Mouse (Mus musculus) thymus, adult 18-20 months (tissue): ENCODE measurements around the gene Tenm3.

Experiments used
- DNase-seq, 2 experiments: peaks; one replicate each; pipeline ENCODE4 v3.0.0; 2022; ENCODE audit warnings: mixed read lengths in 2 of 2

Gene Tenm3

GRCm38 (mm10) chr8:48740147-48740881 is 103.4 kb downstream of the Tenm3 start:
- DNase-seq = no peak

GRCm38 (mm10) chr8:48733731-48734130 is 110.0 kb downstream of the Tenm3 start:
- no peak for DNase-seq

DNA sequence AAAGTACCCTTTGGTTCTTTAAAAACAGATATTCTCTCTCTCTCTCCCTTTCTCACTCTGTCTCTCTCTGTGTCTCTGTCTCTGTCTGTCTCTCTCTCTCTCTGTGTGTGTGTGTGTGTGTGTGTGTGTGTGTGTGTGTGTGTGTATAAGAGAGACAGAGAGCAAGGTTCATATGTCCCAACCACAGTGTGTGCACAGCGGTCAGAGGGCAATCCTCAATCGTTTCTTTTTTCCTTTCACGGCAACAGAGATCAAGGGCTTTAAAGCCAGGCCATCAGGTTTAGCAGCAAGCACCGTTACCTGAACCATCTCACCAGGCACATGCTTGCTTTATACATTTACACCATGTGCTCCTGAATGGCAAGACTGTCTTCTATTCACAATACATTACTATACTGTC is 110.7 kb downstream of the Tenm3 start:
- DNase-seq = no peak

DNA sequence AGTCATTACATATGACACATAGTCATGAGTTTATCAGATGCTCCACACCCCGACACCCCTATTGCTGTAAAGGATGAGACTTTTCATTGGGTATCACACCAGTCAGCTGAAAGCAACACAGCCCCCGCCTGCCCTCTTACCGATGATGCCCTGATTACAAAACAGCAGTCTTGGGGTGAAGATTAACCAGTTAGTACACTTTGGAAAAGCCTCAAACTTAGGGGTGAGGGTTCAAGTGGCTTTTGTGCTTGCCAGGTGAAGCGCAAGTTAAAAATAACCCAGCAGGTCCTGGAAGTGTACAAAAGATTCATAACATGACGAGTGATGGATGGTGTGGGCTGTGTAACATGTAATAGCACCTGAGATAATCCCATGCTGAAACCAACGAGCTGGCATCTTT is 113.0 kb downstream of the Tenm3 start:
- DNase-seq = no peak

DNA sequence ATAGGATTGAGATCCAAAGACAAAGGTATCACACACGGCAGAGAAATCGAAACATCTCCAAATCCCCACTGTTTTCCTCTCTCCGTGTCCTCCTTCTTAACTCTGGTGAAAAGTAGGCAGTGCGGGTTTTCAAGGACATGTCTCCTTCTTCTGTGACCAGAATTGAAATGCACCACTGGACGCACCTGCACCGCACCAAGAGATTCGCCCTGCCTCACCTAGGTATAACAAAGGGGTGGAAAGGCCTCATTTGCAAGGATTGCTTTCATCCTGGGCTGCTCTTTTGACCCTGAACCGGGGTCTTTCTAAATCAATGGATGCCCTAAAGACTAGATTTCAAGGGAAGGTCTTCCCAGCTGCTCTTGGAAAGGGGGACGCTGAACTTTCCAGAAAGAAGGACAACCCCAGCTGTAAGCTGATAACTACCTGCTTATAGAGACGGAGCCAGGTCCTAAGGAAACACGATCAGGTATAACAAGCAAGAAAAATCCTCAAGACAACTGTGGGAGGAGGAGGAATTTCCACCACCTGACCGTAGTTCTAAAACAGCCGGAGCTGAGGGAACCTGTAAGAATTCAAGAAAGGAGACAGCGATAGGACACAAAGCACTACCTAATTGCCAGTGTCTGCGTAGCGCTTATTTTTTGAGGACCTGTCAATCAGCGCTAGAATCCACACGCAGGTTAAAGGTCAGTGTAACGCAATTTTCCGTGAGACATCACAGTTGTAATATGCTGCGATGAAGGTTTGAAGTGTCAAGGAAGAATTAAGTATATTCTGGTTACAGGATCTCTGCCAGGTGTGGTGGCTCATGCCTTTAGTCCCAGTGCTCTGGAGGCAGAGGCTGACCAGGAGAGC is 114.7 kb downstream of the Tenm3 start:
- DNase-seq = no peak

DNA sequence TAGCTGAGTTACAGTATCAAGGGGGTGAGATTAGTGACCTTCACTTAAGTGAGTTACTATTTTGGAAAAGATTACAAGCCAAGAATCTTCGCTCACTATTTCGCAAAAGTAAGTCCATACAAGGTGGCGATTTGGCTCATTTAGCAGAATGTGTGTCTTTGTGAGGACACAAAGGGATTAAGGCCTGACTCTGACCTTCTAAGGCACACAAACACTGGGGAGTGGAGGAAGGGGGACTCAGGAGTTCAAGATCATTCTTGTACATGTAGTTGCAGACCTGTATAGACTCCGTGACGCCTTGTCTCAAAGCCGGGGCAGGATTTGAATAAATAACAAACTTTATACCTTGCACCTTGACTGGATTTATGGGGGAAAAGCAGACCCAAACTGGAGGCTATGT is 115.7 kb downstream of the Tenm3 start:
- DNase-seq = no peak

DNA sequence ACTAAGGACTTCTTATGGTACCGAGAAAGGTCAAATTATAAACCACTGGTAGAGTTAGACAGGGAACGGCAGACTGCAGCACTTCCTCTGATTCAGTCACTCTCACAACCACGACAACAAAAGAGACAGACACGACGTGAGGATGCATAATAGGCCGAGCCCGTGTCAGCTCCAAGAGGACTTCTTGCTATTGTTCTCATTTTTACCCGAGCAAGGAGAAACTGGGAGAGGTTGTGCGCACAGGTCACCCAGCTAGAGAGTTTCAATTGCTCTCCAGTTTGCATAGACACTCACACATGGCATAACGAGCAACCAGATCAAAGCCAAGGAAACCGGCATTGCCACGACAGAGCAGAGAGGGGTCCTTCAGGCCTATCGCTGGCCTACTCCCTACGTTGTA is 121.0 kb downstream of the Tenm3 start:
- DNase-seq = no peak

- no peak for DNase-seq
Observed at GRCm38 (mm10) chr8:48722318-48722717, 121.4 kb downstream of the Tenm3 start.

GRCm38 (mm10) chr8:48721376-48721775 is 122.4 kb downstream of the Tenm3 start:
- no peak for DNase-seq

- no peak for DNase-seq
Observed at GRCm38 (mm10) chr8:48715616-48716015, 128.1 kb downstream of the Tenm3 start.

GRCm38 (mm10) chr8:48706666-48707065 is 137.1 kb downstream of the Tenm3 start:
- no peak for DNase-seq

GRCm38 (mm10) chr8:48704885-48705515 is 138.8 kb downstream of the Tenm3 start:
- no peak for DNase-seq

- no peak for DNase-seq
Observed at GRCm38 (mm10) chr8:48704485-48704884, 139.3 kb downstream of the Tenm3 start.

DNA sequence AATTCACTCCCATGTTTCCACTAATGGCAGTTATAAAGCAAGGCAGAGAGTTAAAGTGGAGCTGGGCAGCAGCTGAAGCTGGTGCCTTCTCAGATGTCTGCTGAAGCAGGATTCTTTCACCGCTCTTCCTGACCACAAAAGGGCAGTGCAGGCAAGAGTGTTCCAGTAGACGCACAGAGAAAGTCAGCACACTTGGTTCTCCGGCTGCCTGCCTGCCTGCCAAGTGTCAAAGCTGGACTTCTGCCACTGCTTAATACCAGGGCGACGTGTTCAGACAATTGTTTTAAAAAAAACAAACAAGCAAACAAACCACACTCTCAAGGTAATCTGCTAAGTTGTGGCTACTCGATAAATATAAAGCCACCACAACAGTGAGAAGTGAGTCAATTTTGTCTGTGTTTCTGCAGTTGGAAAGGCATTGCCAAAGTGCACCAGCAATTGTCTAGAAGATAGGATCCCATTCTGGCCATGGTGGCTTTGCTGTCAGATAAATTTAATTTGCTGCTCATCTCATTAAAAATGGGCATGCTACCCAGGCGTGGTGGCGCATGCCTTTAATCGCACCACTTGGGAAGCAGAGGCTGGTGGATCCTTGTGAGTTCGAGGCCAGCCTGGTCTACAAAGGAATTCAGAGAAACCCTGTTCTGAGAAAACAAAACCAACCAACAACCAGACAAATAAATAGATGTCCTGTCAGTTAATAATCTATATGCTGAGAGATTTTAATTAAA is 152.9 kb downstream of the Tenm3 start:
- DNase-seq = no peak

- DNase-seq = no peak
Observed at GRCm38 (mm10) chr8:48688706-48689105, 155.0 kb downstream of the Tenm3 start.

GRCm38 (mm10) chr8:48688188-48688587 is 155.6 kb downstream of the Tenm3 start:
- DNase-seq = no peak

- no peak for DNase-seq
Observed at GRCm38 (mm10) chr8:48673476-48673875, 170.3 kb downstream of the Tenm3 start.

DNA sequence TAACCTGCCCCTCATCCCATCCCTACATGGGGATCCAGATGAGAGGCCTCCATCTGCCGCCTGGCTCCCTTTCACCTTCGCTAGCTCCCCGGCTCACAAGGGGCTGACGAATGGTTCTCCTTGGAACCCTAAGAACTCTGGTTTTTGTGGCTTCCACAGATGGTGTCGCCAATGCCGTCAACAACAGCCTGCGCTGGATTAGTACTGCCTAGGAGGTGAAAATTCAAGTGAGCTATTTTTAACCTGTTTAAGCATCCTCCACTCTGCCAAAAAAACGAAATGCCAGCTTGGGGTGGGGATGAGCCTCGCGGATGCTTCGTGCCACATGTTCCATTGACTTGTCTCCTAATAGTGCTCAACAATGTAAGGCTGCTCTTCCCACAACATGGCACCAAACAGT is 171.3 kb downstream of the Tenm3 start:
- DNase-seq = no peak

GRCm38 (mm10) chr8:48671318-48671717 is 172.4 kb downstream of the Tenm3 start:
- DNase-seq = no peak

GRCm38 (mm10) chr8:48670895-48671294 is 172.9 kb downstream of the Tenm3 start:
- DNase-seq = no peak

DNA sequence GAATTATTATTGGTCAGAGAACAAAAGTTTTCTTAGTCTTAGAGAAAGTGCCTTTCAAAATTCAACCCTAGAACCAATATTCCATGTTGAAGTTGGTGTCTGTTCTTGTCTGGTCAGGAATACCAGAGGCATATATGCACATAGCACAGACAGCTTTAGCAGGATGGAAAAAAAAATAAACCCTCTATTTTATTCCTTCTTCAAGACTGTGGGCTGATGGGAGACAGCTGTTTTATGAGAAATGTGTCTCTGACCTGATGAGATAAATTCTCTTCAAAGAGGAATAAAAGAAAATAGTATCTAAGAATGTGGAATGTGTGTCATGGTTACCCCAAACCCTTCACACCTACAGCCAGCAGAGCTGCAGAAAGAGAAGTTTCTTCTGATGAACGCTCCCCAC is 173.4 kb downstream of the Tenm3 start:
- no peak for DNase-seq

- no peak for DNase-seq
Observed at GRCm38 (mm10) chr8:48665193-48665592, 178.6 kb downstream of the Tenm3 start.

DNA sequence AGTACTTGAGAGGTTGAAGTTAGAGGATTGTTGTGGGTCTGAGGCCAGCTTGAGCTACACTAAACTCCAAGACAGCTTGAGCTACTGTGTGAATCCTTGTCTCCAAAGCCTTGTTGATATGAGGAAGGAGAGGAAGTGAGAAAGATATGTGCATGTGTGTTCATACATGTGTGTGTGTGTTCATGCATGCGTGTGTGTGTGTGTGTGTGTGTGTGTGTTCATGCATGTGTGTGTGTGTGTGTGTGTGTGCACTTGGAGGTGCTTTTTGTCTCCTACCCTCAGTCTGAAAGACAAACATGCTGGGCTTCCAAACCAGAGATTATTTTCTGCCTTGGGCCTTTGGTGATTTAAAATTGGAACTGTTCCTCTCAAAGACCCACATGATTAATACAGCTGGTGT is 184.5 kb downstream of the Tenm3 start:
- DNase-seq = no peak
